Mouse (Mus musculus): ENCODE data around the gene Rer1. TPM values are rescaled to one million over a fixed set of nuclear protein-coding genes. Genes with fewer than 3 reads are reported as not detected.

The Rer1 gene
- polyA plus RNA-seq, 1 experiment from 2014 or later = 297 TPM

DNA sequence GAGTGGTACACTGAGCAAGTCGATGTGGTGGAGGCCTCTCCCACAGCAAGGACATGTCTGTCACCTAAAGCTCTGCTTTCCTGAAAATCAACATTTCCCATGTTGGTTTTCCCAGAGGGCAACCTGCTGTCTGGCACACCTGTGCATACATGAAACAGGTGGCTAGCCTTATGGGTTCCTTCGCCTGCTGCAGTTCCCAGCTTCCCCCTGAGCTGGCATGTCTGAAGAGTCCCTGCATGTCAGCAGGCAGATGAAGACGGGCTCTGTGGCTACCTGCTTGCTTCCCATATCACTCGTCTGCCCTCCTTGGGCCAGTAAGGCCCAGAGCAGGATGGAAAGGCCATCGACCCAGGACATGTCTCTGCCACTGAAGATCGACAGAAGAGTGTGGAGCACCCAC is 11.3 kb upstream of the Rer1 start:
- no peak overlapping the region for H3K4me2 ChIP-seq (replicated peaks; ENCODE audit: low read depth)
- ATAC-seq = no peak

DNA sequence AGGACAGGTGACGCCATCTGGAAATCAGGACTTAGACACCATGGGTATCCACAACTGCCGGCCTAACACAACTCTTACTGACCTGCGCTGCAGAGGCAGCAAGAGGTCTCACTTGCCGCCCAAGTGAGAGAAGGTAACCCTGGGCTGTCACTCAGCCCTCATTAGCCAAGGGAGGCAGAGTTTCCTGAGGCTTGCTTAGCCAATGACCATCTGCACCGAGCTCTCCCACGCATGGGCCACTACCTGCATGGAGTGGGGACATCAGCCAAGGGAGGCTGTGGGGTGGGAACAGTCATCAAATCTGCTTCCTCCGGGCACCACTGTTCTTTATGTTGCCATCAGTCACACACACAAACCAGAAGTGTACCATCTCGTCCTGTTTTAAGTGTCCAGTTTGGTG is 9.8 kb upstream of the Rer1 start:
- Histone ChIP-seq H3K36me3 (ENCODE audit: control insufficient read depth, insufficient read depth) (peaks cover 5% of the 10 kb centered on the region; the same call in 1 of the 2 replicates), H3K27me3 (replicated peaks; ENCODE audit: control insufficient read depth, insufficient read depth, low read length) (no peaks in the 10 kb centered on the region), H3K27ac (ENCODE audit: low read depth, low read length) (no peak overlapping the region), H3K4me2 (replicated peaks; ENCODE audit: low read depth) (no peak overlapping the region), H3K4me3 (ENCODE audit: low read depth, low read length) (no peak overlapping the region), H3K9ac (ENCODE audit: low read depth, low read length) (no peak overlapping the region), H3K9me3 (ENCODE audit: control insufficient read depth) (no peaks in the 10 kb centered on the region), H3K4me1 (replicated peaks; ENCODE audit: control insufficient read depth, insufficient read depth, low read length) (no peaks in the 10 kb centered on the region)
- 84% methylated on average over 8 of the region's 8 CpGs for WGBS
- no peak for TF ChIP-seq CTCF (IDR thresholded peaks at IDR 0.05; ENCODE audit: low read depth)
- no peak for ATAC-seq

More for the DNA sequence above, 11.3 kb upstream of the Rer1 start:
- TF ChIP-seq CTCF (IDR thresholded peaks at IDR 0.05; ENCODE audit: low read depth) = no peak
- Histone ChIP-seq H3K4me3 (ENCODE audit: low read depth, low read length) (no peak overlapping the region), H3K4me1 (replicated peaks; ENCODE audit: control insufficient read depth, insufficient read depth, low read length) (no peaks in the 10 kb centered on the region), H3K27me3 (replicated peaks; ENCODE audit: control insufficient read depth, insufficient read depth, low read length) (no peaks in the 10 kb centered on the region), H3K9ac (ENCODE audit: low read depth, low read length) (no peak overlapping the region), H3K36me3 (ENCODE audit: control insufficient read depth, insufficient read depth) (no peaks in the 10 kb centered on the region), H3K9me3 (ENCODE audit: control insufficient read depth) (no peaks in the 10 kb centered on the region), H3K27ac (ENCODE audit: low read depth, low read length) (no peak overlapping the region)
- 87% methylated on average over 6 of the region's 6 CpGs for WGBS

DNA sequence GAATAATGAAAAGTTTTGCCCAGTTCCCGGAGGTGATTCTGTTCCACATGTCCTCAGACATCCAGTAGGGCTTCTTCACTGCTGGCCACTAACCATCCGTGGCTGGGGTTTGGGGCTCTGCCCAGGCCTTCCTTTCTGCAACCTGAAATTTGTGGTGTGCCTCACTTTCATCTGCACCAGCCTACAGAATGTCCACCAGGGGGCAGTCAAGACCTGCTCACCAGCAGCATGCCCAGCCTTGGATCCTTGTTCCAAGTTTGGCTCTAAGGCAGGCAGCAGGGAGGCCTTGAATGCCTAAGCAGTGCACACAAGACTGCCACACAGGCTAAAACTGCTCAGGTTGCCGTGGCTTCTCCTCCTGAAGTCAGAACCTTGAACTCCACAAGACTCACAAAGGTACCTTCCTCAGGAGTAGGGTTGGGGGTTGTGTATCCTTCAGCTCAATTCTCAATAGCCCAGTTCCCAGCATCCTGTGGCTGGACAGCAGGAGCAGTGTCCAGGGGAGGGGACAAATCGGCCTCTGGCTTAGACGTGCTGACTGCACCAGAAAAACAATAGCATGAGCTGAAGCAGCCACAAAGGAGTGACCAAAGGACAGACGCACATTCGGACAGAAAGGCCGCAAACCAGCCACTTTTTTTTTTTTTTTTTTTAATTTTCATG is 9.2 kb upstream of the Rer1 start:
- Histone ChIP-seq H3K27me3 (replicated peaks; ENCODE audit: control insufficient read depth, insufficient read depth, low read length) (no peaks in the 10 kb centered on the region), H3K9ac (ENCODE audit: low read depth, low read length) (no peak overlapping the region), H3K36me3 (ENCODE audit: control insufficient read depth, insufficient read depth) (peaks cover 8% of the 10 kb centered on the region; the same call in 1 of the 2 replicates), H3K4me2 (replicated peaks; ENCODE audit: low read depth) (no peak overlapping the region), H3K4me1 (replicated peaks; ENCODE audit: control insufficient read depth, insufficient read depth, low read length) (no peaks in the 10 kb centered on the region), H3K4me3 (ENCODE audit: low read depth, low read length) (no peak overlapping the region), H3K27ac (ENCODE audit: low read depth, low read length) (no peak overlapping the region), H3K9me3 (ENCODE audit: control insufficient read depth) (no peaks in the 10 kb centered on the region)
- WGBS = 50% methylated on average over 8 of the region's 8 CpGs
- peak; percentile 59 for ATAC-seq
- peak; percentile 99 for TF ChIP-seq CTCF (IDR thresholded peaks at IDR 0.05; ENCODE audit: low read depth)

DNA sequence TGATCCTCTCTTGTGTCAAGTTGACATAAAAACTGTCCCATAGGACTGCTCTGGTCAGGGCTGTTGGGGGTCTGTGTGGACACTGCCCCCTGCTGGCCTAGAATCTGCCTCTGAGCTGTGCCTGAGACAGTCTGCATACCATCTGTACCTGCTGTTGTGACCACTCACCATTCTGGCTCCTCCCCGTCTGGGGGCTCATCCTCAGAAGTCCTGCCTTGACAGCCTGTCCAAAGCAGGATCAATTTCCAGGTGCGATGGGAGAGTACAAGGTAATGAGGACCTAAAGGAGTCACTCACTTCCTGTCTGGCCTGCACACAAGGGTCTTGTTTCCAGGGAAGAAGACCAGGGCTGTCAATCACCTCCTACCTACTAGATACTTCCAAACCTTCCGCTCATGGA is 8.4 kb upstream of the Rer1 start:
- Histone ChIP-seq H3K4me2 (replicated peaks; ENCODE audit: low read depth) (no peak overlapping the region), H3K27ac (ENCODE audit: low read depth, low read length) (no peak overlapping the region), H3K36me3 (ENCODE audit: control insufficient read depth, insufficient read depth) (peaks cover 8% of the 10 kb centered on the region; the same call in 1 of the 2 replicates), H3K4me1 (replicated peaks; ENCODE audit: control insufficient read depth, insufficient read depth, low read length) (no peaks in the 10 kb centered on the region), H3K4me3 (ENCODE audit: low read depth, low read length) (no peak overlapping the region), H3K27me3 (replicated peaks; ENCODE audit: control insufficient read depth, insufficient read depth, low read length) (no peaks in the 10 kb centered on the region), H3K9me3 (ENCODE audit: control insufficient read depth) (no peaks in the 10 kb centered on the region), H3K9ac (ENCODE audit: low read depth, low read length) (no peak overlapping the region)
- 0 out of 2 replicates have a peak, but pooled peaks have one; percentile 41 for ATAC-seq
- 54% methylated on average over 3 of the region's 3 CpGs for WGBS
- peak; percentile 83 for TF ChIP-seq CTCF (IDR thresholded peaks at IDR 0.05; ENCODE audit: low read depth)

DNA sequence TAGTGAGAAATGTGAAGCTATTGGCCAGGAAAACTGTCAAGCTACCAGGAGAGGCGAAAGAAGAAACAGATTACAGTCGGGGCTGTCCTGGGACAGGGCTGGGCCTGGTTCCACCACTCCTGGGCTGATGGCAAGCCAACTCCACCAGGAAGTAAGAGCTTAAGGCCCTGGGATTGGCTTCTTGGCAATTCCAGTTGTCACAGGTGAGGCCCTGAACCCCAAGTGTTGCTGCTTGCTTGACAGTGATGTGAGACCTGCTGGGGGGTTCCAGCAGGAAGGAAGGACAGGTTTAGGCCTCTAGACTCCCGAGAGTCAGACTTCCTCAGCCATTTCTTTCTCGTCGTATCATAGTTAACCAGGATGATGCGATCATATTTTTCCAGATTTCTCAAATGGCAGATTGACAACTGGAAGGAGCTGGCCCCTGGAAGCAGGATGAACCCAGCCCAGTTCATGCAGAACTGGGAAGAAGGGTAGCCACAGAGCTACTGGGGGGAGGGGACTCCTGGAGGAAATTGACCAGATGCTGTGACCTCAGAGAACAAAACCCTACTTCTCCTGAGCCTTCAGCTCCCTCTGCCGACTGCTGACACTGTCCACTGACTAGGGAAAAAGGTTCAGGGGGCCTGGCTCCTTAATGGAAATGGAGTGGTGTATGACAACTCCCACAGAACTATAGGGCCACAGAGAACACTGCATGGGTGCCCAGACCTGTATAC is 7.4 kb upstream of the Rer1 start:
- no peak; the same call in 1 of the 2 replicates for TF ChIP-seq CTCF (IDR thresholded peaks at IDR 0.05; ENCODE audit: low read depth)
- no peak for ATAC-seq
- Histone ChIP-seq H3K4me1 (replicated peaks; ENCODE audit: control insufficient read depth, insufficient read depth, low read length) (no peaks in the 10 kb centered on the region), H3K4me2 (replicated peaks; ENCODE audit: low read depth) (no peak overlapping the region), H3K9ac (ENCODE audit: low read depth, low read length) (no peak overlapping the region), H3K4me3 (ENCODE audit: low read depth, low read length) (no peak overlapping the region), H3K27me3 (replicated peaks; ENCODE audit: control insufficient read depth, insufficient read depth, low read length) (no peaks in the 10 kb centered on the region), H3K27ac (ENCODE audit: low read depth, low read length) (no peak overlapping the region), H3K9me3 (ENCODE audit: control insufficient read depth) (no peaks in the 10 kb centered on the region), H3K36me3 (ENCODE audit: control insufficient read depth, insufficient read depth) (peaks cover 8% of the 10 kb centered on the region; the same call in 1 of the 2 replicates)
- 76% methylated on average over 7 of the region's 7 CpGs for WGBS

DNA sequence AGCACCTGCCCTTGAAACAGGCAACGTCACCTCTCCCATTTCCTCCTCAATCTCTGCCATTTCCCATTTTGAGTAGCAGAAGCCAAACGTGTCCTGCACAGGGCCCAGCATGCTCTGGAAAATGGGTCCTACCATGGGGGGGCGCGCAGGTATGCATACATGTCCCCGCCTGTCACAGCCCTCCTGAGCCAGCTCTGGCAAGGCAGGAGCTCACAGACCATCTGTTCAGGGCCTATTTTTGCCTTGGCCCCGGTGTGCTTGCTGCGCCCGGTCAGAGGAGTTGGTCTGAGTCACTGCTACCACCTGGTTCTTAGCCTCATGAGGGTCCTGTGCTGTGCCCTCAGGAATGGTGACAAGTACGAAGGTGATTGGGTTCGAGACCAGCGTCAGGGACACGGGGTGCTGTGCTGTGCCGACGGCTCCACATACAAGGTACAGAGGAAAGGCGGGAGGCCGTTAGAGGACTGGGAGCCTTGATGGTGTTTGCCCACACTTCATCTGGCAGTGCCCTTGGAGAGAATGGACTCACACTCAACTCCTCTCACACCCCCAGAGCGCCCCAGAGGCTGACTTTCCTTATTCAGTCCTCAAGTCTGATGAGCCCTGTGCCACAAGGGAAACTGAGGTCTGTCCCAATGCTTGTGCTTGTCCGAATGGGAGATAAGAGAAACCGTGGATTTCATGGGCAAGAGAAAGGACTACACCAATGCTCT is 6.7 kb upstream of the Rer1 start:
- no peaks in the 10 kb centered on the region for H3K27me3 ChIP-seq (replicated peaks; ENCODE audit: control insufficient read depth, insufficient read depth, low read length)
- 93% methylated on average over 19 of the region's 19 CpGs for WGBS
- no peak overlapping the region for H3K9ac ChIP-seq (ENCODE audit: low read depth, low read length)
- H3K9me3 ChIP-seq (ENCODE audit: control insufficient read depth) = no peaks in the 10 kb centered on the region
- no peak for TF ChIP-seq CTCF (IDR thresholded peaks at IDR 0.05; ENCODE audit: low read depth)
- H3K36me3 ChIP-seq (ENCODE audit: control insufficient read depth, insufficient read depth) = peaks cover 8% of the 10 kb centered on the region; the same call in 1 of the 2 replicates
- ATAC-seq = no peak
- no peak overlapping the region for H3K27ac ChIP-seq (ENCODE audit: low read depth, low read length)
- no peaks in the 10 kb centered on the region for H3K4me1 ChIP-seq (replicated peaks; ENCODE audit: control insufficient read depth, insufficient read depth, low read length)
- H3K4me3 ChIP-seq (ENCODE audit: low read depth, low read length) = no peak overlapping the region
- H3K4me2 ChIP-seq (replicated peaks; ENCODE audit: low read depth) = no peak overlapping the region

Measured in intestine, postnatal 0 days (tissue).